Mouse (Mus musculus) liver, embryonic 12.5 days (tissue): ENCODE results near the gene Acbd6. TPM values are rescaled to one million over a fixed set of nuclear protein-coding genes. Genes with fewer than 3 reads are reported as not detected.

Experiments
- ATAC-seq: fragments of 200-750 bp; cut with Nextera tagmentation; 2 replicates; pipeline ENCODE4 v1.8.0; 2017; ENCODE audit warnings: moderate number of reproducible peaks, mild to moderate bottlenecking, moderate library complexity
- H3K27ac ChIP-seq: fragments of 300-500 bp; sonication (generic); 2 replicates; pipeline ENCODE4 v1.5.1; 2016; ENCODE audit warnings: mild to moderate bottlenecking
- H3K27me3 ChIP-seq: fragments of 300-500 bp; sonication (generic); replicated peaks from 2 replicates; pipeline ENCODE4 v1.6.1; 2016; ENCODE audit warnings: mild to moderate bottlenecking, moderate library complexity
- H3K36me3 ChIP-seq: fragments of 300-500 bp; sonication (generic); 2 replicates; pipeline ENCODE4 v1.6.1; 2016; ENCODE audit warnings: mild to moderate bottlenecking, moderate library complexity
- H3K4me1 ChIP-seq: fragments of 300-500 bp; sonication (generic); 2 replicates; pipeline ENCODE4 v1.6.1; 2016
- H3K4me2 ChIP-seq: fragments of 300-500 bp; sonication (generic); 2 replicates; pipeline ENCODE4 v1.6.1; 2016; ENCODE audit warnings: mild to moderate bottlenecking, moderate library complexity
- H3K4me3 ChIP-seq: fragments of 300-500 bp; sonication (generic); 2 replicates; pipeline ENCODE4 v1.5.1; 2016; ENCODE audit warnings: mild to moderate bottlenecking, moderate library complexity
- H3K9ac ChIP-seq: fragments of 300-500 bp; sonication (generic); 2 replicates; pipeline ENCODE4 v1.6.1; 2016; ENCODE audit warnings: mild to moderate bottlenecking, moderate library complexity
- H3K9me3 ChIP-seq: fragments of 300-500 bp; sonication (generic); replicated peaks from 2 replicates; pipeline ENCODE4 v1.6.1; 2016; ENCODE audit warnings: mild to moderate bottlenecking, moderate library complexity
- WGBS: fragments of 180-500 bp; shearing (Covaris S2); methylation state at CpG from one replicate; pipeline ENCODE4 v1.1.7; 2016; ENCODE audit not compliant: insufficient replicate concordance; 5-methylcytosine and 5-hydroxymethylcytosine counted together
- polyA plus RNA-seq: library from polyadenylated mRNA; unstranded; fragments of >200 nt; fragmentation: Nextera tagmentation; extraction: Ambion mirVana; gene quantifications from 2 replicates; pipeline ENCODE4 v1.2.1, GENCODE M21; 2016

The Acbd6 gene
- polyA plus RNA-seq, 1 experiment from 2014 or later, result 88.9 TPM

DNA sequence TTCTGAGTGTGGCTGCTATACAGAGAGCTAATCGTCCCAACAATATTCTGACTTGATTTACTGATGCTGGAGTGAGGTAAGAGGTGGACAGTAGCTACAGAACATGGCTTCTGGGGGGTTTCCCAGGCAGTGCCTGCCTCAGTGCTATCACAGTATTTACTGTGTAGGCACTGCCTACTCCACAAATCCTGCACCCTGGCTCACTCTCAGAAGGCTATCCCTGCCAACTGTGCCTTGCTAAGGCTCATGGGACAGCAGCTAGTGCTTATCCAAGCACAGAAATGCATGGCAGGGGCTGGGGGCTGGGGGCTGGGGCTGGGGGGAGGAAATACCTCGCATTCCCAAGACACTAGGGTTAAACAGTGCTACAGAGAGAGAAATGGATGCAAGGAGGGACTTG, 155.4 kb downstream of the Acbd6 start:
- ATAC-seq, result no peak
- no peaks in the 10 kb centered on the region for H3K9me3 ChIP-seq
- H3K4me2 ChIP-seq, result no peak overlapping the region
- H3K4me3 ChIP-seq, result no peak overlapping the region
- H3K27ac ChIP-seq, result no peak overlapping the region
- peaks cover 41% of the 10 kb centered on the region for H3K27me3 ChIP-seq
- no peaks in the 10 kb centered on the region for H3K4me1 ChIP-seq
- no peak overlapping the region for H3K9ac ChIP-seq
- 24% methylated on average over 2 of the region's 2 CpGs for WGBS
- H3K36me3 ChIP-seq, result no peaks in the 10 kb centered on the region

DNA sequence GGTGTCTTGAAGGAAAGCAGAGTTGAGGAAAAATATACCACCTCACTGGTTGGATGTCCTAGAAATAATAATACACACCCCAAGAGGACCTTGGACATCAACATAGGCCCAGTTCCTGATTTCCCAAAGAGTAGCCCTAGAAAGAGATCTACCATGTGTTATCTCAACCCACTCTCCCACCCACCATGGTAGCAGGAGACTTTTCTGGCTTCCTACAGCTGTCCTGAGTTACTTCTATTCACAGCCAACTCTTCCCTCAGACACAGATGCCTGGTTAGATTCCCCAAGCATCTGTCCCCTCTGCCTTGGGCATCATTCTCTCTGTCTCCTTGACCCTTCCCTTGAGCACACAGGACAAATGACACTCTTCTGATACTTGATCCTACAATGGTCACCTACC, 157.4 kb downstream of the Acbd6 start:
- Histone ChIP-seq H3K4me3 (no peak overlapping the region), H3K4me1 (no peaks in the 10 kb centered on the region), H3K9ac (no peak overlapping the region), H3K27ac (no peak overlapping the region), H3K27me3 (peaks cover 54% of the 10 kb centered on the region), H3K4me2 (no peak overlapping the region), H3K36me3 (no peaks in the 10 kb centered on the region), H3K9me3 (no peaks in the 10 kb centered on the region)
- no peak for ATAC-seq

DNA sequence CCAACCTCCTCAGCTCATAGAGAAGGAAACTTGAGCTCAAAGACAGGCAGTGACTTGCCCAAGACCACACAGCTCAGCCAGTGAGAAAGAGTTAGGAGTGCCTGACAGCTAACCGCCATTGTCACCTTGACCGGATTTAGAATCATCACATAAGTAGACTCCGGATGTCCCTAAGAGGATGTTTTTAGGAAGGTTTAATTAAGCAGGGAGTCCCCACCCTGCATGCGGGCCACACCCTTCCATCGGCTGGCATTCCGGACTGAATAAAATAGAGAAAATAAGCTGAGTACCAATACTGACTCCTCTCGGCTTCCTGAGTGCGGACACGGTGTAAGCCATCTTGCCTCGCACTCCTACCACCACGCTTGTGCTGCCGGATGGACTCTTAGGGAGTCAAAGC, 159.4 kb downstream of the Acbd6 start:
- Histone ChIP-seq H3K27me3 (peaks cover 56% of the 10 kb centered on the region), H3K4me1 (no peaks in the 10 kb centered on the region), H3K4me2 (no peak overlapping the region), H3K4me3 (no peak overlapping the region), H3K9ac (no peak overlapping the region), H3K36me3 (no peaks in the 10 kb centered on the region), H3K27ac (no peak overlapping the region), H3K9me3 (no peaks in the 10 kb centered on the region)
- no peak for ATAC-seq
- 81% methylated on average over 12 of the region's 12 CpGs for WGBS

DNA sequence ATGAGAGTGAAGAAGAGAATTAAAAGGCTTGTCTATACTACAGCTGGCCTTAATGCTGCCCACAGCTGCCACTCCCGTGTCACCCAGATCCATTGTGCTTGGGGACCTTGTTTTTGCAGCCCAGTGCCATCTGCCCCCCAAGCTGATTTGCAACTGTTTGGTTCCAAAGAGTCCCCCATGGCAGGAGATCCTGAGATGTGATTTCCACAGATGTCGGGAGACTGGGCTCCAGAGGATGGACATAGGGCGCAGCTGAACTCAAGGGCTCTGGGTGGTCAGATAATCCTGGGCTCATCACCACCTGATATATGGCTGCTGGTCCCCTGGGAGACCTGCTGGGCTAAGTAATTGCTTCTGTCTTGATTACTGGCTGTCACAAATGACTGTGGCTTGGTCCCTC, 160.9 kb downstream of the Acbd6 start:
- H3K36me3 ChIP-seq, result no peaks in the 10 kb centered on the region
- H3K27me3 ChIP-seq, result peaks cover 69% of the 10 kb centered on the region
- H3K9me3 ChIP-seq, result no peaks in the 10 kb centered on the region
- WGBS, result 71% methylated on average over 3 of the region's 3 CpGs
- no peaks in the 10 kb centered on the region for H3K4me1 ChIP-seq
- no peak for ATAC-seq
- H3K4me2 ChIP-seq, result no peak overlapping the region
- no peak overlapping the region for H3K27ac ChIP-seq
- H3K9ac ChIP-seq, result no peak overlapping the region
- no peak overlapping the region for H3K4me3 ChIP-seq

DNA sequence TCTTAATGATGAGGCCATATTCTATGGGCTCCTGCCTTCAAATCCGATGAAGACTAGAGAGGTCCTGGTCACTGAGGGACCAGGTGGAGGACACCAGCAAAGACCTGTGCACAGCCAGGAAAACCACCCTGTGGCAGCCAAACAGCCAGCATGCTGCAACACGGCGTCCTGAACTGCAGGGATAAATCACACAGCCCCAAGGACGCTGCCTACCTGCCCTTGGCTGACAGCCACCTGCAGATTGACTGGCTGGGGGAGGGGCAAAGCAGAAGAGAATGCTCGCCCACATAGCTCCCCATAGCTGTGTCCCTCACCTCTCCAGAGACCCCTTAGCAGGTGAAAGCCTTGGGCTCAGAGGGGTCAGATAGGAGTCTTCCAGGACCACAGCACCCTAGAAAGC, 162.1 kb downstream of the Acbd6 start:
- WGBS, result 42% methylated on average over 5 of the region's 5 CpGs

DNA sequence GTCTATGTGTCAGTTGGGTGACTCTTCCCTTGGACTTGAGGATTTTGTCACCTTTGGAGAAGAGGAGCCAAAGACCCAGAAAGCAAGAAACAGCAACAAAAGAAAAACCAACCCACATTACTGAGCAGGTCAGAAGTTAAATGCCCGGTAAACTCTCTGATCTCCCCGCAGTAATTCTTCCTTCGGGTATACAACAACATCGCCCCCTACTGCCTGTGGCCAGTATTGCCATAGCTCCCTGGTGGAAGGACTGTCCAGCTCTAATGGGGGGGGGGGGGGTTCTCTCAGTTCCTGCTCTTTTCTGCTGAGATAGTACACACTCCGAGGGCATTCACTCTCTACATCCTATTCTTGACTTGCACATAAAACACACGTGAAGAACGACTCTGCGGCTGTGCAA, 163.5 kb downstream of the Acbd6 start:
- Histone ChIP-seq H3K36me3 (no peaks in the 10 kb centered on the region), H3K4me1 (no peaks in the 10 kb centered on the region), H3K9me3 (no peaks in the 10 kb centered on the region), H3K27ac (no peak overlapping the region), H3K4me3 (no peak overlapping the region), H3K27me3 (peaks cover 79% of the 10 kb centered on the region), H3K4me2 (no peak overlapping the region), H3K9ac (no peak overlapping the region)
- 40% methylated on average over 8 of the region's 8 CpGs for WGBS
- ATAC-seq, result no peak

More for the DNA sequence above, 162.1 kb downstream of the Acbd6 start:
- Histone ChIP-seq H3K9me3 (no peaks in the 10 kb centered on the region), H3K9ac (no peak overlapping the region), H3K4me3 (no peak overlapping the region), H3K4me2 (no peak overlapping the region), H3K27ac (no peak overlapping the region), H3K27me3 (peaks cover 77% of the 10 kb centered on the region), H3K36me3 (no peaks in the 10 kb centered on the region), H3K4me1 (no peaks in the 10 kb centered on the region)
- ATAC-seq, result no peak

DNA sequence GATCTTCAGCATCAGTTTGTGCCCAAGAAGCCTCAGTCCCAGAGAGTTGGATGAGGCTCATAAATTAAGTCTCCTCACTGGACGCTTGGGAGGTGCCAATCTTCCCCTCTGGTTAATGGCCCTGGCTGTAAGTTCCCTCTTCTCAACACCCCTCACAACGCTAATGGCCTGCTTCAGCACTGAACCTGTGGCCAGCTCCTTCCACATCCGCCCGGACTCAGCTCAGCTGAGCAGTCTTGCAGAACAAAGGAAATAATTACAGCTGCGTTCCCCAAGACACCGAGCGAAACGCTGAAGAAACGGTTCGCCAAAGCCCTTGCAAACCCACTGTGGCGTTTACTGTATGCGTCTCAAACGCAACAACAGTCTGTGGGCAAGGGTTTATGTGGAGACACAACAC, 164.3 kb downstream of the Acbd6 start:
- no peak overlapping the region for H3K27ac ChIP-seq
- under 1% methylated on average over 13 of the region's 13 CpGs for WGBS
- no peaks in the 10 kb centered on the region for H3K36me3 ChIP-seq
- H3K4me1 ChIP-seq, result no peaks in the 10 kb centered on the region
- peaks cover 83% of the 10 kb centered on the region for H3K27me3 ChIP-seq
- peak overlapping the region; percentile 31; the same call in 1 of the 2 replicates for H3K4me2 ChIP-seq
- no peaks in the 10 kb centered on the region for H3K9me3 ChIP-seq
- no peak overlapping the region for H3K9ac ChIP-seq
- no peak for ATAC-seq
- no peak overlapping the region for H3K4me3 ChIP-seq

DNA sequence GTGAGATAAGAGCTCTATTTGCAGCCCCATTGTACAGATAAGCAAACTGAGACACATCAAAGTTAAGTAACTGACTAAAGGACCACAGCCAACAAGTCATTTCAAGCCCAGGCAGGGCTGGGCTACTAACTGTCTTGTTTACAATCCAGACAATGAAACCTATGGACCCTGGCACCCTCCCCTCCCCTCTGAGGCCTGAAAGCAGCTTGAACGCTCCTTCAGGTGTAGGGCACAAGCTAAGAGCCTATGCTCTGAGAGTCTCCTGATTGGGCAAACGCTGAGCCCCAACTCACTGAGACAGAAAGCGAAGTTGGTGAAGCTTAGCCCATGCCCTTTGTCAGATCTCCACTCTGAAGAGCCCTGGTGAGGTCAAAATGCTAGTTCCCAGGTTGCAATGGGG, 166.4 kb downstream of the Acbd6 start:
- Histone ChIP-seq H3K4me3 (no peak overlapping the region), H3K36me3 (no peaks in the 10 kb centered on the region), H3K27me3 (peaks cover 89% of the 10 kb centered on the region), H3K9ac (no peak overlapping the region), H3K9me3 (no peaks in the 10 kb centered on the region), H3K4me2 (no peak overlapping the region), H3K27ac (no peak overlapping the region), H3K4me1 (no peaks in the 10 kb centered on the region)
- no peak for ATAC-seq
- WGBS, result 51% methylated on average over 3 of the region's 3 CpGs

DNA sequence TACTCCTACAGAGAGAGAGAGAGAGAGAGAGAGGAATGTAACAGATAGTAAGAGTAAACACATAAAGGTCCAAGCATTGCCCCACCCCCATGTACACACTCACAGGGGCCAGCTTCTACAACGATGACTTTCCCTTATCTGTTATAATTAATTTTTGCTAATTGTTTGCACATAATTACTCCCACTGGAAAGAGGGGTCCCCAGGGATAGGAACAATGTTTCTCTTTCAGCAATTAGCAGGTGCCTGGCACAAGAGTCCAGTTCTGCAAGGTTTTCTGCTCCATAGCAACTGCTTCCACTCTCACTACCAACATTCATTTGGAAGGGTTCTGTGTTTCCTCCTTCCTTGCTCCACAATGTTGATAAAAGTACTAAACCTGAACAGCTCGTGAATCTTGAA, 168.0 kb downstream of the Acbd6 start:
- no peak overlapping the region for H3K9ac ChIP-seq
- no peak for ATAC-seq
- no peak overlapping the region for H3K4me2 ChIP-seq
- H3K9me3 ChIP-seq, result no peaks in the 10 kb centered on the region
- H3K4me3 ChIP-seq, result no peak overlapping the region
- H3K27me3 ChIP-seq, result peaks cover 95% of the 10 kb centered on the region
- no peak overlapping the region for H3K27ac ChIP-seq
- H3K36me3 ChIP-seq, result no peaks in the 10 kb centered on the region
- WGBS, result 63% methylated on average over 2 of the region's 2 CpGs
- H3K4me1 ChIP-seq, result no peaks in the 10 kb centered on the region

DNA sequence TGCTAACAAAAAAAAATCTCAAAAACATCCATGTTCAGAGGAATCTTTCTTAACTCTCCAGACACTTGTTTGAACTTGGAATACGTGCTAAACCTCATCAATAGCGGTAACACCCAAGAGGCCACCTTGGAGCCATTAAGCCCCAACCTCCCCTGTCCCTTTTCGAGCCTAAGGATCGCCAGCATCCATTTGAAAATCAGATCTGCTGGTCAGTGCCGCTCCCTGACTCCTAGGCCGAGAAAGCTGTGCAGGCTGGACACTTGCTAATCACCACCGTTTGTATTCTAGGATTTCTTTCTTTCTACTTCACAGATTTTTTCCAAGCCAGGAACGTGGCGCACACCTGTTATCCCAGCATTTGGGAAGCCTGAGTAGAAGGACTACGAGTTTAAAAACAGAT, 169.9 kb downstream of the Acbd6 start:
- no peaks in the 10 kb centered on the region for H3K9me3 ChIP-seq
- ATAC-seq, result no peak
- peaks cover 95% of the 10 kb centered on the region for H3K27me3 ChIP-seq
- H3K4me3 ChIP-seq, result no peak overlapping the region
- no peak overlapping the region for H3K9ac ChIP-seq
- H3K4me2 ChIP-seq, result no peak overlapping the region
- 29% methylated on average over 10 of the region's 10 CpGs for WGBS
- no peaks in the 10 kb centered on the region for H3K4me1 ChIP-seq
- no peaks in the 10 kb centered on the region for H3K36me3 ChIP-seq
- no peak overlapping the region for H3K27ac ChIP-seq

DNA sequence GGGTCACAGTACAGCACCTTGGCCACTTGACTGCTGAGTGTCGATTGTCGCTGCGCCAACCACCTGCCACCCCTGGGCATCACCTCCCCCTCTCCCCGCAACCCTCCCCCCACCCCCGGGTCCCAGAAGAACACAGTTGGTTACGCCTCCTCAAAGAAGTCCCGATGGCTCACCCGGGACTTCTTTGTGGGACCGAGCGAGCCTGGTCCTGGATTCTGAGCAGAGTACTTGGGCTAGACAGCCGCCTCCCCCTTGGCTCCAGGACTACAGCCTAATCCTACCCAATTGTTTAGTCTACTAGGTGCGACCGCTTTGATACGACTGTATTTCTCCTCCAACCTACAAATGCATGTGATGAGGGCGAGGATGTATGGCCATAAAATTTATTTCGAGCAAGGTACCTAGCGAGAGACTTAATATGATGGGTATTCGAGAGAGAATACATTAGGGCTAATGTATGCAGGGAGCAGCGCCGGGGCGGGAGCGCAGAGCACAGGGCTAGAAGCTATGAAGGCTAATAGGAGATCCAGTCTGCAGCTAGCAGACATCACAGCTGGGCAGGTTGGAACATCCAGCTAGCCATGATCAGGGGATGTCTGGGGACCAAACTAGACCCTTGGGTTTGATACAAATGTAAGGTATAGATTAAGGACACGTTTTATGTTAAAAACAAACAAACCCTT, 171.3 kb downstream of the Acbd6 start:
- ATAC-seq, result no peak
- H3K4me1 ChIP-seq, result no peaks in the 10 kb centered on the region
- H3K27ac ChIP-seq, result no peak overlapping the region
- no peak overlapping the region for H3K4me2 ChIP-seq
- no peaks in the 10 kb centered on the region for H3K9me3 ChIP-seq
- 6% methylated on average over 23 of the region's 23 CpGs for WGBS
- H3K4me3 ChIP-seq, result no peak overlapping the region
- H3K36me3 ChIP-seq, result no peaks in the 10 kb centered on the region
- peaks cover 95% of the 10 kb centered on the region for H3K27me3 ChIP-seq
- H3K9ac ChIP-seq, result no peak overlapping the region

DNA sequence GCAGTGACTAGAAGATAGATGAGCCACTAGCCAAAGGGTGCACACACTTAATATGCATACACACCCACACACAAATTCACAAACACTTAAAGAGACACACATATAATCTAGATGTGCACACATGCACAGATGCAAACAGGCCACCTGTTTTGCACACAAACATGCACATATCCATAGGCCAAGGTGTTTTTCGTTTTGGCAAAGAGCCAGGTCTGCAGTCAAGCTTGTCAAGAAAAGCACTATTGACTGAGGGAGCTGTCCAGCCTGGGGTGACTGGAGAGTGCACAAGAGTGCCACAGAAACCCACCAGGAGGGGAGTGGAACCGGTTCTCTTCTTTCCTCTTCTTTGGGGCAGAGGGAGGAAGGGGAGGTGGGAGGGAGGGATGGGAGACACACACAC, 173.2 kb downstream of the Acbd6 start:
- no peak overlapping the region for H3K27ac ChIP-seq
- 1% methylated on average over 2 of the region's 2 CpGs for WGBS
- ATAC-seq, result no peak

More for the DNA sequence above, 173.2 kb downstream of the Acbd6 start:
- H3K27me3 ChIP-seq, result peaks cover 96% of the 10 kb centered on the region
- no peaks in the 10 kb centered on the region for H3K9me3 ChIP-seq
- no peaks in the 10 kb centered on the region for H3K4me1 ChIP-seq
- H3K36me3 ChIP-seq, result no peaks in the 10 kb centered on the region
- no peak overlapping the region for H3K4me3 ChIP-seq
- no peak overlapping the region for H3K4me2 ChIP-seq
- H3K9ac ChIP-seq, result no peak overlapping the region
